Mouse (Mus musculus) left cerebral cortex, adult 8-10 months (tissue): ENCODE results near the gene Exosc7. TPM values are rescaled to one million over a fixed set of nuclear protein-coding genes. Genes with fewer than 3 reads are reported as not detected.

Source experiments
- DNase-seq, 2 experiments: peaks; one replicate each; pipeline ENCODE4 v3.0.0; 2022; ENCODE audit warnings: low spot score in 2 of 2
- total RNA-seq, 4 experiments: library from RNA; stranded (reverse); gene quantifications; 2 replicates each; pipeline ENCODE4 v1.2.4; 2022

Gene Exosc7
- total RNA-seq, 4 experiments from 2014 or later = 34.7 to 46.4 (median 40.9) TPM

DNA sequence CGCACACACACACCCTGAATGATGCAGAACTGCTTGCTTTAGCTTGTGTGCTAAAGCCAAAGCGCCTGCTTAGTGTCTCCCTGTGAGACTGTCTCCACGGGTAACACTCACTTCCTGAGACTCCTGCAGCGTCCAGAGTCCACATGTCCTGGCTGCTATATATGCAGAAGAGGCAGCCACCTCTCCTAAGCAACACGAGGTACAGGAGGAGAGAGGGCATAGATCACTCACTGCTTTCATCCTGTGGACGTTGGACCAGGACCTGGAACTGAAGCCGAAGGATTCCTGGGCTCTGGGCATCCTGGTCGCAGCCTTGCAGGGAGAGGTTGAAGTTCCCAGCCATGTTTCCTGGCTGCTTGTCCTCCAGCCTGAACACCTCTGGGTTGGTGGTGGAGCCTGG, 70.2 kb downstream of the Exosc7 start:
- DNase-seq = no peak

DNA sequence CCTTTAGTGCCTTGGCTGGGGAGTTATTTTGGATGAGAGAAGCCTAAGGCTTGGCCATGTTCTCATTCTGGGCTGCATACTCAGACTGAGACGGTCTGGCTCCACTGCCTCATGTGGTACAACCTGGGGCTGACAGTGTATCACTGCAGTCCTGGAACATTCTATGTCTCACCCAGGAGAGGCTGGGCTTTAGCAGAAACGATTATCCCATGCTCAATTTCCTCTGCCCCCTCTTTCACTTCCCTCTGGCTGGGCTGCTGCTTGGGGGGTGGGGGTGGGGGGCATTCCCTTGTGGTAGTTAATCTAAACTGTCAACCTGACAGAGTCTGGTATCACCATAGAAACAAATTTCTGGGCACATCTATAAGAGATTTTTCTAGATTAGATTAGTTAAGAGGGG, 72.5 kb downstream of the Exosc7 start:
- DNase-seq = no peak

Other genes starting within 250 kb of the Exosc7 start
- 100 to 1,000 TPM; 161 to 172 (median 163) TPM for gene Zfp445, start 247.2 kb upstream of the Exosc7 start, total RNA-seq
- 1 to 10 TPM; 5.1 to 5.7 (median 5.5) TPM for gene Zkscan7, start 227.5 kb upstream of the Exosc7 start, total RNA-seq
- gene Zfp105, start 190.1 kb upstream of the Exosc7 start, total RNA-seq = 1 to 10 TPM; 6.2 to 9.3 (median 8.3) TPM
- 10 to 100 TPM; 20.1 to 23.4 (median 21.1) TPM for gene 1110059G10Rik, start 162.2 kb upstream of the Exosc7 start, total RNA-seq
- 1 to 10 TPM; 1.0 to 1.6 (median 1.0) TPM for gene Kif15, start 162.2 kb upstream of the Exosc7 start, total RNA-seq
- gene Tmem42, start 91.9 kb upstream of the Exosc7 start, total RNA-seq = 10 to 100 TPM; 24.1 to 27.6 (median 26.2) TPM
- gene Tgm4, start 78.5 kb upstream of the Exosc7 start, total RNA-seq = 1 to 10 TPM in 3 of 4 experiments, under 1 TPM in 1; 0.88 to 3.2 (median 1.6) TPM
- gene Zdhhc3, start within 50 bp of the Exosc7 start, total RNA-seq = 10 to 100 TPM; 61.7 to 72.3 (median 68.8) TPM
- 1 to 10 TPM; 2.3 to 3.9 (median 2.7) TPM for gene Clec3b, start 37.7 kb downstream of the Exosc7 start, total RNA-seq
- under 1 TPM; 0.11 to 0.44 (median 0.21) TPM for gene Cdcp1, start 102.8 kb downstream of the Exosc7 start, total RNA-seq
- gene Tmem158, start 147.5 kb downstream of the Exosc7 start, total RNA-seq = 10 to 100 TPM; 73.6 to 80.0 (median 74.8) TPM